Mouse (Mus musculus) E14TG2a.4 (cell line): ENCODE measurements around the gene Ints6.

Experiments used
- CTCF ChIP-seq: conservative IDR thresholded peaks from 2 replicates; pipeline ENCODE4 v1.5.1; 2014; ENCODE audit warnings: low read length
- NANOG ChIP-seq: IDR thresholded peaks from 2 replicates; pipeline ENCODE4 v1.6.1; 2014; ENCODE audit warnings: borderline replicate concordance, low read length, mixed read lengths

DNA sequence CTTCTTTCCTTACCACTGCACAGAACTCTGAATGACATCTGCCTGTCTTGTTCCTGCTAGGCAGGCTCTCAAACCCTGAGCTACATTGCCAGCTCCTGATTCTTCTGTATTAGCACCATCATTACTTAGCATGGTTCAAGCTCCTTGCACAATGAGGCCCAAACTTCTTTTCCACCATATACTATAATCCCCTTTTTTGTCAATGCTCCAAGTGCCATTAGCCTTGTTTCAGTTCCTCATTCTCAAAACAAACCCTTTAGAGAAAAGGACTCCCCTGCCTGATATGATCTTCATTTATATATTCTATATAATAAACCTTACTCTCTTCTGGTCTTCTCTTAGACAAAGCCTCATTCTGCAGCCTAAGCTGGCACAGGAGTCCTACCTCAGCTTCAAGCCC, 36.4 kb downstream of the Ints6 start:
- TF ChIP-seq CTCF (no peak), NANOG (no peak)
